Mouse (Mus musculus) heart, postnatal 4 days (tissue): Measurements from ENCODE around the gene Rpap2. TPM values are rescaled to one million over a fixed set of nuclear protein-coding genes. Genes with fewer than 3 reads are reported as not detected.

Experiments
- DNase-seq: peaks from one replicate; pipeline ENCODE4 v3.0.0; 2021
- total RNA-seq, 2 experiments: library from RNA; stranded (reverse); gene quantifications; 2 replicates each; pipeline ENCODE4 v1.2.3; 2021

Rpap2 gene
- total RNA-seq, 2 experiments from 2014 or later = 7.8 to 11.2 TPM

GRCm38 (mm10) chr5:107687592-107688498, 90.7 kb downstream of the Rpap2 start:
- DNase-seq = peak; percentile 68

- DNase-seq = no peak
Observed at GRCm38 (mm10) chr5:107688499-107688866, 91.3 kb downstream of the Rpap2 start.

GRCm38 (mm10) chr5:107695019-107695418, 97.8 kb downstream of the Rpap2 start:
- no peak for DNase-seq

- DNase-seq = no peak
Observed at GRCm38 (mm10) chr5:107698888-107699287, 101.7 kb downstream of the Rpap2 start.

DNA sequence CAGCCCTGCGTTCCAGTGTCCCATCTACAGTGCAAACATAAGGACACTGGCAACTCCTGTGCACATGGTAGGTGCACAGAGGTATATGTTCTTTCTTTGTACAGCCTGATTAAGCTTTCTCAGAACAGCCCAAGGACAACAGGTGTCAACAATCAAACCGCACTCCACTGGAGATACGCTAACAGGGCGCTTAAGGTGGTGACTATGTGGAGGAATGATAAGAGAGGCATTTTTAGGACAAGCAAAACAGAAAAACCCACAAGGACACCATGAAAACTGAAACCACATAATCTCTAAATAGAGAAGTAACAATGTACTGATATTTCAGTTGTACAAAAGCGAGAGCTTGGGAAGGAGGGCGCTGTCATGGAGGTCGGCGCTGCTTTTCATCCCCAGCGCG, 103.7 kb downstream of the Rpap2 start:
- no peak for DNase-seq

GRCm38 (mm10) chr5:107701658-107702057, 104.5 kb downstream of the Rpap2 start:
- no peak for DNase-seq

DNA sequence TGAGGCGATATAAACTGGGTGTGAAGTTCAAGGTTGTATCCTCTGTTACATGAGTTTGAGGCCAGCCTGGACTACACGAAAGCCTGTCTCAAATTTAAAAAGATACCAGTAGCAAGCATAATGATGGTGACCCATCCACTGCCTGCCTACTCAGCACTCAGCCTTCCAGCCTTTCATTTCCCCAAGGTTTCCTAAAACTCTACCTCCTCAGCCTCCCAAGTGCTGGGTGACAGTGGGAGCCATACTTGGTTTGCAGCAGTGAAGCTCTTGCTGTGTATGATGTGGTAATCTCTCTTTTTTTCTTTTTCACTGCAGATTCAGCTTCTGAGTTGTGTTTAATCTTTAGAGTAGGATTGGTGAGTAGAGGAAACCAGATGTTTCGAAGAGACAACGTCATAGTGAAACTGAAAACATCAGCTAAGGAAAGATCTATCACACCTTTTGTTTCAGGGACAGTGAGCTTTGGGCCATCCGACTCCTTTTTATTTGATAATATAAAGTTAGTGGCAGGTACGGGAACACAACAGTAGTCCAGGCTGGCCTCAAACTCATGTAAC, 106.1 kb downstream of the Rpap2 start:
- no peak for DNase-seq

DNA sequence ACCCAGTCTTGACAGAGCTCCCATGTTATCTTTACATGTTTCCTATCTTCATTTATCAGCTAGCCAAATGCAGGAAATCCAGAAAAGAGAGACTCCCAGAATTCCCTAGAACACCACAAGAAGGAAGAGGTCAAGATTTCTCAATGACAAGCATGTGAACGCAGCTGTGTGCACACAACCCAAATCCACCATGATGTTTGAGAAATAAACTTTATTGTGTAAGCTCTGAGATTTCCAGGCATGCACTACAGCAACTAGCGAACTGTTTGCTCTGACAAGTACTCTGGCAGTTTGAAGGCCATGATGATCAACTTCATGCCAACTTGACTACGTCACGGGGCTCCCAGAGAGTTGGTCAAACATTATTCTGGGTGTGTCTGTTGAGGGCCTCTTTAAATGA, 108.6 kb downstream of the Rpap2 start:
- DNase-seq = no peak

DNA sequence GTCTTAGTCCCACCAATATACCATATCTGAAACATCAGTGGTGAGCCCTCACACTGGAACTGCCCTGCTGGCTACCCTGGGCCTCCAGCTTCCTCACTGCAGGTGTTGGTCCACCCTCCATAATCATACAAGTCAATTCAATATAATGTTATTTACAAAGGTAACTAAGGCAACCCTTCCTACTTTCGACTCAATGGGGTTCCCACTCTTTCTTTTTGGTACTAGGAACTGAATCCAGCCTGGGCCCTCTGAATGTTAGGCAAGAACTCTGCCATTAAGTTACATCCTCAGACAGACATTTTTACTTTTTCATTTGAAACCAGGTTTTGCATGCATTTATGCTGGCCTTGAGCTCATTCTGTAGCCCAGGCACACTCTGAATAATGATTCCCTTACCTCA, 109.1 kb downstream of the Rpap2 start:
- DNase-seq = no peak

GRCm38 (mm10) chr5:107708124-107708797, 111.1 kb downstream of the Rpap2 start:
- DNase-seq = no peak

Other genes with a start within 250 kb of the Rpap2 start
- gene Ephx4, start 194.6 kb upstream of the Rpap2 start, total RNA-seq = under 1 TPM; 0.36 to 0.62 TPM
- gene Lpcat2b, start 165.8 kb upstream of the Rpap2 start, total RNA-seq = not detected
- gene Btbd8, start 159.4 kb upstream of the Rpap2 start, total RNA-seq = 1 to 10 TPM; 6.3 to 6.8 TPM
- gene Gm42669, start 89.8 kb upstream of the Rpap2 start, total RNA-seq = under 1 TPM in 1 of 2 experiments, not detected in 1; 0.10 TPM
- gene 1700028K03Rik, start 62.7 kb upstream of the Rpap2 start, total RNA-seq = not detected
- 10 to 100 TPM; 11.4 to 13.2 TPM for gene Glmn, start 515 bp downstream of the Rpap2 start, total RNA-seq
- gene Gfi1, start 128.7 kb downstream of the Rpap2 start, total RNA-seq = under 1 TPM in 1 of 2 experiments, not detected in 1; 0.14 TPM
- gene Ube2d2b, start 232.7 kb downstream of the Rpap2 start, total RNA-seq = not detected